Mouse (Mus musculus) megakaryocyte, embryonic 14.5 days (primary cell): ENCODE data around the gene Ndufv3.

Source experiments
- FLI1 ChIP-seq: IDR thresholded peaks from 2 replicates; pipeline ENCODE4 v1.6.1; 2012; ENCODE audit warnings: low read length, inconsistent platforms, mixed read lengths
- GATA1 ChIP-seq: IDR thresholded peaks from 3 replicates; pipeline ENCODE4 v1.6.1; 2012; ENCODE audit warnings: mixed read lengths, low read length, inconsistent platforms, borderline replicate concordance

- TF ChIP-seq FLI1 (no peak), GATA1 (no peak)
Measured at GRCm38 (mm10) chr17:31565141-31566056, 45.5 kb downstream of the Ndufv3 start.
